ENCODE assay signal across 8 mouse cellular contexts in genomic region chr5:64092748-64093292, GRCm38 (mm10). TPM values are rescaled to one million over a fixed set of nuclear protein-coding genes. Genes with fewer than 3 reads are reported as not detected.
A peak's percentile ranks its signal among the peaks of the same experiment; 100 is the strongest.
DNase-seq lines count a peak whose midpoint lies in the region; ATAC-seq and TF ChIP-seq lines count a peak whose summit lies in the region.

Gene Pgm2 (plus strand): TSS chr5:64092950.

- H3K9me3 ChIP-seq in embryonic facial prominence, embryonic 13.5 days = no peaks in the 10 kb centered on the region
- no peaks in the 10 kb centered on the region for H3K9me3 ChIP-seq in limb, embryonic 12.5 days
- H3K9me3 ChIP-seq in midbrain, embryonic 14.5 days (ENCODE audit: control insufficient read depth, low read length) = no peaks in the 10 kb centered on the region

- H3K27me3 ChIP-seq in embryonic facial prominence, embryonic 13.5 days = no peaks in the 10 kb centered on the region
- H3K27me3 ChIP-seq in heart, adult 2 months (ENCODE audit: control insufficient read depth, insufficient read depth, low read length) = no peaks in the 10 kb centered on the region; the same call in 1 of the 2 replicates
- no peaks in the 10 kb centered on the region for H3K27me3 ChIP-seq in limb, embryonic 12.5 days
- no peaks in the 10 kb centered on the region for H3K27me3 ChIP-seq in midbrain, embryonic 14.5 days (ENCODE audit: control insufficient read depth, insufficient read depth, low read length)

- DNase-seq in 416B (ENCODE audit: low read depth) = peak; percentile 87
- peak; percentile 60 to 79 for DNase-seq in adrenal gland, postnatal 4 days (ENCODE audit: low spot score in 2 of 2)
- peak; percentile 88 to 90 for DNase-seq in heart, adult 2 months
- DNase-seq in kidney, adult 8-10 months = peak; percentile 76 to 79
- DNase-seq in midbrain, embryonic 14.5 days = peak; percentile 90
- DNase-seq in spleen, adult 12 weeks (ENCODE audit: low spot score) = peak; percentile 77

- H3K36me3 ChIP-seq in embryonic facial prominence, embryonic 13.5 days = peaks cover 9% of the 10 kb centered on the region
- peaks cover 1% of the 10 kb centered on the region; the same call in 1 of the 2 replicates for H3K36me3 ChIP-seq in heart, adult 2 months (ENCODE audit: control insufficient read depth, insufficient read depth, low read length)
- H3K36me3 ChIP-seq in limb, embryonic 12.5 days = peaks cover 9% of the 10 kb centered on the region; the same call in 1 of the 2 replicates
- no peaks in the 10 kb centered on the region for H3K36me3 ChIP-seq in midbrain, embryonic 14.5 days (ENCODE audit: control insufficient read depth, insufficient read depth, low read length)

- TF ChIP-seq POLR2A in heart, adult 2 months (IDR thresholded peaks at IDR 0.05; ENCODE audit: insufficient read depth, low read depth, low read length) = peak; percentile 67

- peak; percentile 89 for ATAC-seq in embryonic facial prominence, embryonic 13.5 days (ENCODE audit: insufficient number of reproducible peaks, insufficient read depth, low FRiP score, low TSS enrichment, low read depth)
- peak; percentile 86 for ATAC-seq in limb, embryonic 12.5 days (ENCODE audit: insufficient number of reproducible peaks, insufficient read depth, low FRiP score, low TSS enrichment, low read depth)
- ATAC-seq in midbrain, embryonic 14.5 days (ENCODE audit: low FRiP score, low TSS enrichment) = peak; percentile 94

- peak within 1 kb of the TSS; percentile 78 for H3K4me3 ChIP-seq in embryonic facial prominence, embryonic 13.5 days
- H3K4me3 ChIP-seq in heart, adult 2 months = peak within 1 kb of the TSS; percentile 73
- peak within 1 kb of the TSS; percentile 74 for H3K4me3 ChIP-seq in limb, embryonic 12.5 days (replicated peaks)
- peak within 1 kb of the TSS; percentile 66 for H3K4me3 ChIP-seq in midbrain, embryonic 14.5 days (replicated peaks; ENCODE audit: low read depth, low read length)

- H3K27ac ChIP-seq in embryonic facial prominence, embryonic 13.5 days = peak within 1 kb of the TSS; percentile 66
- peak within 1 kb of the TSS; percentile 86 for H3K27ac ChIP-seq in heart, adult 2 months
- peak within 1 kb of the TSS; percentile 66 for H3K27ac ChIP-seq in limb, embryonic 12.5 days
- peak within 1 kb of the TSS; percentile 72 for H3K27ac ChIP-seq in midbrain, embryonic 14.5 days (replicated peaks; ENCODE audit: low read depth, low read length)

- 0 out of 2 replicates have a peak, but pooled peaks cover 3% of the 10 kb centered on the region for H3K79me2 ChIP-seq in heart, adult 2 months (replicated peaks; ENCODE audit: control insufficient read depth, insufficient read depth, low read length)

- peaks cover 20% of the 10 kb centered on the region for H3K4me1 ChIP-seq in embryonic facial prominence, embryonic 13.5 days
- peaks cover 6% of the 10 kb centered on the region for H3K4me1 ChIP-seq in heart, adult 2 months (ENCODE audit: control insufficient read depth, insufficient read depth, low read length)
- peaks cover 11% of the 10 kb centered on the region for H3K4me1 ChIP-seq in limb, embryonic 12.5 days (replicated peaks)
- H3K4me1 ChIP-seq in midbrain, embryonic 14.5 days (ENCODE audit: control insufficient read depth, insufficient read depth, low read length) = peaks cover 13% of the 10 kb centered on the region

- intact Hi-C loops in heart, adult 2 months (cut with DNase I) = loop anchor here (2.0 to 5.0 kb wide), 2 partner anchors 124 to 179 kb away; partner anchors contain the start of gene Rell1

- H3K4me2 ChIP-seq in embryonic facial prominence, embryonic 13.5 days = peak within 1 kb of the TSS; percentile 88
- H3K4me2 ChIP-seq in limb, embryonic 12.5 days = peak within 1 kb of the TSS; percentile 83
- peak within 1 kb of the TSS; percentile 84 for H3K4me2 ChIP-seq in midbrain, embryonic 14.5 days (ENCODE audit: low read length)

- peak within 1 kb of the TSS; percentile 83 for H3K9ac ChIP-seq in embryonic facial prominence, embryonic 13.5 days
- peak within 1 kb of the TSS; percentile 69 for H3K9ac ChIP-seq in heart, adult 2 months (ENCODE audit: low read depth, low read length)
- peak within 1 kb of the TSS; percentile 79 for H3K9ac ChIP-seq in limb, embryonic 12.5 days (replicated peaks)
- peak within 1 kb of the TSS; percentile 80 for H3K9ac ChIP-seq in midbrain, embryonic 14.5 days (replicated peaks; ENCODE audit: low read length)

- TF ChIP-seq EP300 in heart, adult 2 months (IDR thresholded peaks at IDR 0.05; ENCODE audit: insufficient read depth, low read depth, low read length) = 0 out of 2 replicates have a peak, but pooled peaks have one; percentile 27

- no peak for TF ChIP-seq CTCF in heart, adult 2 months (IDR thresholded peaks at IDR 0.05)

- under 1% methylated on average over 41 of the region's 43 CpGs for WGBS in embryonic facial prominence, embryonic 13.5 days
- WGBS in heart, adult 2 months = under 1% methylated on average over 43 of the region's 43 CpGs
- under 1% methylated on average over 43 of the region's 43 CpGs for WGBS in limb, embryonic 12.5 days
- WGBS in midbrain, embryonic 14.5 days = under 1% methylated on average over 43 of the region's 43 CpGs

RNA-seq across cellular contexts. Expression of gene Pgm2, which starts in this region (rescaled TPM):
- total RNA-seq in adrenal gland, postnatal 4 days (2021) = 10 to 100 TPM; 22.6 to 28.3 TPM
- 32.0 and 35.7 TPM in 2 replicates for polyA plus RNA-seq in embryonic facial prominence, embryonic 13.5 days (2015; fragmentation: Nextera tagmentation; extraction: Ambion mirVana)
- 1 to 10 TPM; 5.4 to 6.4 TPM for total RNA-seq in heart, adult 2 months (2021)
- 3.4 and 5.6 TPM in 2 replicates for polyA plus RNA-seq in heart, adult 2 months (2012; rRNA removed)
- polyA plus RNA-seq in limb, embryonic 12.5 days (2016; fragmentation: Nextera tagmentation; extraction: Ambion mirVana) = 32.0 and 35.2 TPM in 2 replicates
- 17.1 and 20.5 TPM in 2 replicates for polyA plus RNA-seq in midbrain, embryonic 14.5 days (2014; fragmentation: Nextera tagmentation; extraction: Ambion mirVana)

Comparison
In these comparisons a context has a peak if more than half of its experiments do, and no peak if none do; other contexts are left out.
1. Peak in every context shown above with its lines: DNase-seq, ATAC-seq, H3K4me3 ChIP-seq and H3K27ac ChIP-seq.